Mouse (Mus musculus) limb, embryonic 10.5 days (tissue): ENCODE data around the gene Tmem8. TPM values are rescaled to one million over a fixed set of nuclear protein-coding genes. Genes with fewer than 3 reads are reported as not detected.

Source experiments
- DNase-seq: peaks from one replicate; pipeline ENCODE4 v3.0.0-alpha.2; 2017; ENCODE audit warnings: low spot score
- H3K27ac ChIP-seq: fragments of 300-500 bp; sonication (generic); 2 replicates; pipeline ENCODE4 v1.5.1; 2016; ENCODE audit warnings: mild to moderate bottlenecking
- H3K27me3 ChIP-seq: fragments of 300-500 bp; sonication (generic); 2 replicates; pipeline ENCODE4 v1.6.1; 2016; ENCODE audit warnings: low read depth, mild to moderate bottlenecking; ENCODE audit not compliant: poor library complexity, severe bottlenecking
- H3K36me3 ChIP-seq: fragments of 300-500 bp; sonication (generic); 2 replicates; pipeline ENCODE4 v1.6.1; 2016; ENCODE audit warnings: mild to moderate bottlenecking, moderate library complexity
- H3K4me1 ChIP-seq: fragments of 300-500 bp; sonication (generic); 2 replicates; pipeline ENCODE4 v1.6.1; 2016
- H3K4me3 ChIP-seq: fragments of 300-500 bp; sonication (generic); 2 replicates; pipeline ENCODE4 v1.5.1; 2016; ENCODE audit warnings: mild to moderate bottlenecking, moderate library complexity
- H3K9me3 ChIP-seq: fragments of 300-500 bp; sonication (generic); replicated peaks from 2 replicates; pipeline ENCODE4 v1.6.1; 2016; ENCODE audit warnings: mild to moderate bottlenecking
- WGBS: fragments of 180-500 bp; shearing (Covaris S2); methylation state at CpG from one replicate; pipeline ENCODE4 v1.1.7; 2016; 5-methylcytosine and 5-hydroxymethylcytosine counted together
- polyA plus RNA-seq: library from polyadenylated mRNA; unstranded; fragments of >200 nt; fragmentation: Nextera tagmentation; extraction: Ambion mirVana; gene quantifications from 2 replicates; pipeline ENCODE4 v1.2.1, GENCODE M21; 2016

The Tmem8 gene
- polyA plus RNA-seq, 1 experiment from 2014 or later = 0.53 TPM

DNA sequence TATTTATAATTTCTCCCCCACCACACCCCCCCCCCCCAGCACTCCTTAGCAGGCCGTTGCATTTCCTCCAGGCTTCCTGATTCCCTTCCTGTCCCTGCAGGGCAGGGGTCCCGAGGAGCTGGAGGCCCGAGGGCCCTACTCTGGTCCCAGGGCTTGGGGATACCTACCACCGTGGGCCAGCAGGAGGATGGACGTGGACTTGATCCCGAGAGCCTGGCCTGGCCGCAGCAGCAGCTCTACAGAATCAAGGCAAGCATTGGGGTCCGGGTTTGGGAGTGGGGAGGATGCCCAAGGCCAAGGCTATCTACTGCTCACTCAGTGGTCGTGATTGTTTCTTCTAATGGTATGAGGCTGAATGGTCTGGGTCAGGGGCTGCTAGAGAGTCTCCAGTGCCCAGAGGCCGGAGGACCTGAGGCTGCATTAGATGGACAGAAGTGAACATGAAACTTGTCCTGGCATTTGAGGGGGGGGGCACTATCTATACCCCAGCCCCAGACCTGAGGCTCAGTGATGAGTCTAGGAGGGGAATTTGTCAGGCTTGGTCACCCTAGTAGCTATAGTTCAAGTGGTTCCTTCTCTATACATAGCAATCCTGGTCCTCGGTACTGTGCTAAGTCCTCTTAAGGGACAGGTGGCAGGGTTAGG is 24.1 kb downstream of the Tmem8 start:
- H3K27ac ChIP-seq = peak overlapping the region; percentile 96; the same call in 1 of the 2 replicates
- no peaks in the 10 kb centered on the region for H3K9me3 ChIP-seq
- DNase-seq = no peak
- 92% methylated on average over 11 of the region's 11 CpGs for whole genome bisulfite sequencing
- no peak overlapping the region; the same call in 1 of the 2 replicates for H3K4me3 ChIP-seq
- H3K27me3 ChIP-seq = no peaks in the 10 kb centered on the region
- H3K36me3 ChIP-seq = peaks cover 24% of the 10 kb centered on the region
- peaks cover 21% of the 10 kb centered on the region for H3K4me1 ChIP-seq

DNA sequence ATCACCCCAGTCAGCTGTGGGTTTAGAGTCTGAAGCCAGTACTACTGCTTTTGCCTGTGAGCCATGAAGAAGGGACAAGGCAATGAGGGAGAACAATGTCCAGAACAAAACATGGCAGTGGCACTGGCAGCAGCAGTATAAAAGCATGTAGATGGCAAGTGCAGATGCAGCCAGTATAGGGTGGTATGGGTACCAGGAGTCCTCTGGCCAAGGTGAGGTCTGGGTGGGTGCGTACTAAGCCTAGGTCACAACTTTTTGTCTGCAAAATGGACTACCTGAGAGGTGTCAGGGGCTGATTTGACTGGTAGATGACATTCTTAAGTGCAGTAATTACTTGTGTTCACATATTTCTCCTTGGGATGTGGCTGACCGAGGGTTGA is 24.6 kb downstream of the Tmem8 start:
- H3K4me3 ChIP-seq = peak overlapping the region; percentile 87
- H3K4me1 ChIP-seq = peaks cover 21% of the 10 kb centered on the region
- H3K36me3 ChIP-seq = peaks cover 24% of the 10 kb centered on the region
- H3K27ac ChIP-seq = peak overlapping the region; percentile 96
- no peak for DNase-seq
- H3K9me3 ChIP-seq = no peaks in the 10 kb centered on the region
- H3K27me3 ChIP-seq = no peaks in the 10 kb centered on the region
- WGBS = 76% methylated on average over 2 of the region's 2 CpGs

DNA sequence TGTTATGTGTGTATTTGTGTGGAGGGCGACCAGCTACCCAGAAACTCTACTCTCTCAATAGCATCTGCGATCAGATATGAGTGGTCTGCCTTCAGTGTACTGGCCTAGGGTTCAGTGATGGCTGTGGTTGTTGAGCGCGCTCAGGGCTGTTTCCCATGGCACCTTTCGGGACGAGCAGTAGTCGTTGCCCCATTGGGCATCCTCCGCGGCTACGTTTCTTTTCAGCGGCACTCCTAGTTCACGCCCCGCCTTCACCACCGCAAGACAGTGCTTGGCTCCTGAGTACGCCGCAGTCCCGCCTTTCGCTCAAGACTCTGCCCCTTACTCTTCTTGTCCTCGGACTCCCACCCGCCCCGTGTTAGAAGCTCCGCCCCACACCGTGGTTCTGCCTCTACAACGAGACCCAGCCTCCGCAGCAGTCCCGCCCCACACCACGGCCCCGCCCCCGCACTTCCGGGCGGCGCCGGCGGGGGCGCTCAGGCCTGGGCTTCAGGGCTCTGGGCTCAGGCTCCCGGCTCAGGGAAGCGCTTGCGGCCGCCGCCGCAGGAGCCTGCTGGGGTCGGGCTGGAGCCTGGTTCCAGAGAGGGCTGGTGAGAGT is 25.2 kb downstream of the Tmem8 start, which contains the start of gene Axin1:
Gene Axin1 (plus strand): TSS at position 450 of the 598 bp plus-strand sequence.
- H3K9me3 ChIP-seq = no peaks in the 10 kb centered on the region
- H3K36me3 ChIP-seq = peaks cover 27% of the 10 kb centered on the region
- H3K4me1 ChIP-seq = peaks cover 21% of the 10 kb centered on the region
- no peaks in the 10 kb centered on the region for H3K27me3 ChIP-seq
- under 1% methylated on average over 42 of the region's 42 CpGs for WGBS
- H3K27ac ChIP-seq = peak within 1 kb of the TSS; percentile 96
- peak within 1 kb of the TSS; percentile 87 for H3K4me3 ChIP-seq
- DNase-seq = peak; percentile 96

DNA sequence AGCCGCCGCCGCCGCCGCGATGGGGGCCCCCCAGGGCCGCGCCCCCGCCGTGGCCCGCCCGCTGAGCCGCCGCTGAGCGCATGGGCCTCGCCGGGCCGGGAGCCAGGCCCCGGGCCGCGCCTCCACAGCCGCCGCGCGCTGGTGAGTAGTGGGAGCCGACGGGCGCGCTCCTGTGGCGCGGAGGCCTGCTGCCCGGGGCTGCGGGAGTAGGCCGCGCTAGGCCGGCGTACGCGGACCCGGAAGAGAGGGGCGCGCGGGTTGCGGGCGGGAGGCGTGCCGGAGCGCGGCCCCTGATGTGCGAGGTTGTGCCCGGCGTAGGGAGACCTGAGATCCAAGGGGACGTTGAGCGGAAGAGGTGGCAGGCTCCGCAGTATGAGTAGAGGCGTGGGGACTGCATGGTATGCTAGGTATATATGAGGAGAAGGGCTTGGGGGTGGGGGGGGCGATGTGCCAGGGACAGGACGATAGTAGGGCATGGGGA is 25.8 kb downstream of the Tmem8 start:
- H3K4me1 ChIP-seq = peaks cover 21% of the 10 kb centered on the region
- peak; percentile 72 for DNase-seq
- peak overlapping the region; percentile 87 for H3K4me3 ChIP-seq
- no peaks in the 10 kb centered on the region for H3K27me3 ChIP-seq
- peak overlapping the region; percentile 96 for H3K27ac ChIP-seq
- peaks cover 30% of the 10 kb centered on the region for H3K36me3 ChIP-seq
- WGBS = under 1% methylated on average over 49 of the region's 58 CpGs
- H3K9me3 ChIP-seq = no peaks in the 10 kb centered on the region

DNA sequence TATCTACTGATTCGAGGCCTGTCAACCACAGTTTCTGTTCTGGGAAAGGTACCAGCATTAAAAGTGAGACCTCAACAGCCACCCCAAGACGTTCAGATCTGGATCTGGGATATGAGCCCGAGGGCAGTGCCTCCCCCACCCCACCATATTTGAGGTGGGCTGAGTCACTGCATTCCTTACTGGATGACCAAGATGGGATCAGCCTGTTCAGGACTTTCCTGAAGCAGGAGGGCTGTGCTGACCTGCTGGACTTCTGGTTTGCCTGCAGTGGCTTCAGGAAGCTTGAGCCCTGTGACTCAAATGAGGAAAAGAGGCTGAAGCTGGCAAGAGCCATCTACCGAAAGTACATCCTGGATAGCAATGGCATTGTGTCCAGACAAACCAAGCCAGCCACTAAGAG is 29.7 kb downstream of the Tmem8 start:
- no peak overlapping the region for H3K4me3 ChIP-seq
- peaks cover 69% of the 10 kb centered on the region for H3K36me3 ChIP-seq
- H3K27ac ChIP-seq = no peak overlapping the region
- H3K9me3 ChIP-seq = no peaks in the 10 kb centered on the region
- H3K27me3 ChIP-seq = no peaks in the 10 kb centered on the region
- 93% methylated on average over 4 of the region's 4 CpGs for WGBS
- peaks cover 17% of the 10 kb centered on the region for H3K4me1 ChIP-seq
- no peak for DNase-seq

DNA sequence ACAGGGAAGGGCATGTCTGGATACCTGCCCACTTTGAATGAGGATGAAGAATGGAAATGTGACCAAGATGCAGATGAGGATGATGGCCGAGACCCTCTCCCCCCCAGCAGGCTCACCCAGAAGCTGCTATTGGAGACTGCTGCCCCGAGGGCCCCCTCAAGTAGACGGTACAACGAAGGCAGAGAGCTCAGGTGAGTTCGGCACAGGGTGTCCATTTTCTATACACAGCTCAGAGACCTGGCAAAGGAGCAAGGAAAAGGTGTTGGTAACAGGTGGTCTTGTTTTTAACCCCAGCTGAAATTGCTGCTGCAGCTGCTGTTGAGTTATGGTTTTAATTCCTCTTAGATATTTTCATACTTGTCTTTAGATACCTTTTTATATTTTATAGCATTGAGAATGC is 30.3 kb downstream of the Tmem8 start:
- Histone ChIP-seq H3K36me3 (peaks cover 75% of the 10 kb centered on the region), H3K4me3 (no peak overlapping the region), H3K4me1 (peaks cover 14% of the 10 kb centered on the region), H3K27me3 (no peaks in the 10 kb centered on the region), H3K27ac (no peak overlapping the region), H3K9me3 (no peaks in the 10 kb centered on the region)
- DNase-seq = no peak
- 97% methylated on average over 5 of the region's 5 CpGs for WGBS

DNA sequence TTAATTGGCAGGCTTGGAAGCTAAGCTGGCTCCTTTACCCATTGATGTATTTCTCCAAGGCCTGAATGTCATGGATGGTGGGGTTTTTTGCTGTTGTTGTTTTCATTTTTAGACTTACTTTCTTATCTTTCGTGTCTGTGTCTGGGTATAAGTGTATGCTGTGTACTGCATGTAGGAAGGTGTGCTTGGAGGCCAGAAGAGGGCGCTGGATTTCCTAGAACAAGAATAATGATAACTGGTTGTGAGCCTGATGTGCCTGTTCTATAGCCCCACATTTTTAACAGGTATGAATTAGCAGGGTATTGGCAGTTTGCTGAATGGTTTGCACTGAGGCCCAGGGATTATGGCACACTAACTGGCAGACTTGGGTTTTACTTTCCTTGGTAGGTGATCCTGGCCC is 36.0 kb downstream of the Tmem8 start:
- no peak overlapping the region for H3K27ac ChIP-seq

DNA sequence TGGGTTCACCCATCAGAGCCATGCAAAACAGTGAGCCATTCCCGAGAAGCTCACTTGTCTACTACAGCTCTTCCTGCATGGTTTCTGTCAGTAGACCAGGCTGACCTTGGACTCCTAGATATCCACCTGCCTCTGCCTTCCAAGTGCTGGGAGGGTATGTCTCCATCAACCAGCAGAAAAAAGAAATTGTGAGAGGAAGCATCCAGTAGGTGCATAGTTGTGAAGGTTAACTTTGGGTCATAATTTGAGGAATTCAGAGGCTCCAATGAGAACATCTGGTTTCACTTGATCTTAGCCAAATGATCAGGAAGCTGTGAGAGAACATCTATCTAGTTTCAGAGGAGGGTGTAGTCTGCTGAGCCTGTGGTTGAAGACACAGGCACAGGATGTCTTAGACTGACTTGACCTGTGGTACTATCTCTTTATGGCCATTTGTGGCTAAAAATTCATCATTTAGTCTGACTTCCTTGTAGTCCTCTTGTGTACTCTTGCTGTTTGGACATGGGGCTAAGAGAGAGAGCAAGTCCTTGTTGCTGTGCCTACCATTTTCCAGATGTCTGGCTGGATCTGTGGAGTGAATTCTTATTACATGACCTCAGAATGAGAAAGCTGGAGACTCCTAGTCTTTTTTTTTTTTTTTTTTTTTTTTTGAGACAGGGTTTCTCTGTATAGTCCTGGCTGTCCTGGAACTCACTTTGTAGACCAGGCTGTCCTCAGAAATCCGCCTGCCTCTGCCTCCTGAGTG is 39.0 kb downstream of the Tmem8 start:
- Histone ChIP-seq H3K9me3 (no peaks in the 10 kb centered on the region), H3K4me3 (no peak overlapping the region), H3K27ac (no peak overlapping the region), H3K27me3 (no peaks in the 10 kb centered on the region), H3K36me3 (peaks cover 94% of the 10 kb centered on the region), H3K4me1 (no peaks in the 10 kb centered on the region)
- 91% methylated on average over 2 of the region's 2 CpGs for WGBS
- DNase-seq = no peak

More for the DNA sequence above, 36.0 kb downstream of the Tmem8 start:
- 74% methylated on average over 2 of the region's 2 CpGs for WGBS
- Histone ChIP-seq H3K9me3 (no peaks in the 10 kb centered on the region), H3K36me3 (peaks cover 98% of the 10 kb centered on the region), H3K4me1 (no peaks in the 10 kb centered on the region), H3K4me3 (no peak overlapping the region), H3K27me3 (no peaks in the 10 kb centered on the region)
- DNase-seq = no peak

DNA sequence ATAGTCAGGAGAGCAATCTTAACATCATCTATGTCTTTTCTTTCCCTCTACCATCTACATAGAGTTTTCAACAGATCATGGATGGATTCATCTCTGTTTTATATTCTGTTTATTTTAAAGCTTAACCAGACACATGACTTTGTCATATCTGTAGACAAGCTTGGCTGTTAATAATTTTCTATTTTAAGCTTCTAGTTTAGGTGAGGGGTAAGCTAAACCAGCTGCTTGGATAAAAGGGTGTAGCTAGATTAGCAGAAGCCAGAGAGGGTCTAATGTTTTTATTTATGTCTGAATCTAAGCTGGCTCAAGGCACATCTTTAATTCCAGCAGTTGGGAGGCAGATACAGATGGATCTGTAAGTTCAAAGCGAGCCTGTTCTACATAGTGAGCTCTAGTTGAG is 49.6 kb downstream of the Tmem8 start:
- H3K4me3 ChIP-seq = no peak overlapping the region
- 96% methylated on average over 1 of the region's 1 CpGs for WGBS
- no peaks in the 10 kb centered on the region for H3K9me3 ChIP-seq
- H3K27me3 ChIP-seq = no peaks in the 10 kb centered on the region
- H3K27ac ChIP-seq = no peak overlapping the region
- H3K4me1 ChIP-seq = no peaks in the 10 kb centered on the region
- DNase-seq = no peak
- H3K36me3 ChIP-seq = peaks cover 55% of the 10 kb centered on the region

DNA sequence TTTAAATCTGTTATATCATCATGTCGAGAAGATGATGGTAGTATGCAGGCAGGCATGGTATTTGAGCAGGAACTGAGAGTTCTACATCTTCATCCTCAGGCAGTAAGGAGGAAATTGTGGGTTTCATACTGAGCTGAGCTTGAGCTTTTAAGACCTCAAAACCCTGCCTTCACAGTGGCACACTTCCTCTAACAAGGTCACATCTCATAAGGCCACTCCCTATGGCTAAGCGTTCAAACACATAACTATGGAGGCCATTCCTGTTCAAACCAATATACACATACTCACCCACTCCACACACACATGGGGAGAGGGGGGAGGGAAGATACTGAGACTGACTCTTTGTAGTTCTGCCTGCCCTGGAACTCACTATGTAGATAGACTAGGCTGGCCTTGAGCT is 54.9 kb downstream of the Tmem8 start:
- Histone ChIP-seq H3K27ac (no peak overlapping the region), H3K4me1 (no peaks in the 10 kb centered on the region), H3K36me3 (peaks cover 50% of the 10 kb centered on the region), H3K9me3 (no peaks in the 10 kb centered on the region), H3K4me3 (no peak overlapping the region), H3K27me3 (no peaks in the 10 kb centered on the region)
- WGBS = 100% methylated on average over 2 of the region's 2 CpGs
- DNase-seq = no peak

Other genes with a start within 250 kb of the Tmem8 start
- gene Mcrip2, start 244.5 kb upstream of the Tmem8 start, polyA plus RNA-seq = 13.6 and 22.0 TPM in 2 replicates
- gene Mettl26, start 238.2 kb upstream of the Tmem8 start, polyA plus RNA-seq = 69.3 and 69.6 TPM in 2 replicates
- 2.6 and 5.6 TPM in 2 replicates for gene Wfikkn1, start 232.4 kb upstream of the Tmem8 start, polyA plus RNA-seq
- 37.5 and 37.9 TPM in 2 replicates for gene Rab40c, start 193.6 kb upstream of the Tmem8 start, polyA plus RNA-seq
- 65.2 and 72.1 TPM in 2 replicates for gene Pigq, start 168.4 kb upstream of the Tmem8 start, polyA plus RNA-seq
- 0.10 and 0.18 TPM in 2 replicates for gene Nhlrc4, start 168.3 kb upstream of the Tmem8 start, polyA plus RNA-seq
- gene A930017K11Rik, start 160.7 kb upstream of the Tmem8 start, polyA plus RNA-seq = 0.08 and 0.20 TPM in 2 replicates
- 38.7 and 38.9 TPM in 2 replicates for gene Capn15, start 127.5 kb upstream of the Tmem8 start, polyA plus RNA-seq
- 20.9 and 22.1 TPM in 2 replicates for gene Rab11fip3, start 43.7 kb upstream of the Tmem8 start, polyA plus RNA-seq
- gene Decr2, start 23.0 kb upstream of the Tmem8 start, polyA plus RNA-seq = 23.0 and 26.3 TPM in 2 replicates
- 163 and 186 TPM in 2 replicates for gene Nme4, start 17.7 kb upstream of the Tmem8 start, polyA plus RNA-seq
- 302 and 336 TPM in 2 replicates for gene Mrpl28, start 10.2 kb downstream of the Tmem8 start, polyA plus RNA-seq
- gene Axin1, start 25.4 kb downstream of the Tmem8 start, polyA plus RNA-seq = 11.5 and 14.2 TPM in 2 replicates
- gene Pdia2, start 85.8 kb downstream of the Tmem8 start, polyA plus RNA-seq = 0.53 and 0.58 TPM in 2 replicates
- gene Rgs11, start 89.7 kb downstream of the Tmem8 start, polyA plus RNA-seq = 1.3 and 1.5 TPM in 2 replicates
- 2.0 and 4.2 TPM in 2 replicates for gene Arhgdig, start 94.5 kb downstream of the Tmem8 start, polyA plus RNA-seq
- 21.5 and 28.0 TPM in 2 replicates for gene Fam234a, start 130.9 kb downstream of the Tmem8 start, polyA plus RNA-seq
- gene Luc7l, start 139.6 kb downstream of the Tmem8 start, polyA plus RNA-seq = 136 and 137 TPM in 2 replicates